Mouse (Mus musculus) liver, embryonic 15.5 days (tissue): ENCODE results near the gene Neurog3. TPM values are rescaled to one million over a fixed set of nuclear protein-coding genes. Genes with fewer than 3 reads are reported as not detected.

Source experiments
- ATAC-seq: fragments of 200-750 bp; cut with Nextera tagmentation; 2 replicates; pipeline ENCODE4 v1.8.0; 2017; ENCODE audit warnings: moderate number of reproducible peaks, mild to moderate bottlenecking, moderate library complexity; ENCODE audit not compliant: insufficient read depth
- H3K27ac ChIP-seq: fragments of 300-500 bp; sonication (generic); replicated peaks from 2 replicates; pipeline ENCODE4 v1.5.1; 2015; ENCODE audit warnings: mild to moderate bottlenecking, inconsistent platforms
- H3K27me3 ChIP-seq: fragments of 300-500 bp; sonication (generic); 2 replicates; pipeline ENCODE4 v1.6.1; 2015; ENCODE audit warnings: mild to moderate bottlenecking, inconsistent platforms
- H3K36me3 ChIP-seq: fragments of 300-500 bp; sonication (generic); replicated peaks from 2 replicates; pipeline ENCODE4 v1.6.1; 2015; ENCODE audit warnings: moderate library complexity, mild to moderate bottlenecking, inconsistent platforms
- H3K4me1 ChIP-seq: fragments of 300-500 bp; sonication (generic); replicated peaks from 2 replicates; pipeline ENCODE4 v1.6.1; 2015; ENCODE audit warnings: inconsistent platforms
- H3K4me2 ChIP-seq: fragments of 300-500 bp; sonication (generic); 2 replicates; pipeline ENCODE4 v1.6.1; 2015; ENCODE audit warnings: moderate library complexity, mild to moderate bottlenecking, inconsistent platforms
- H3K4me3 ChIP-seq: fragments of 300-500 bp; sonication (generic); replicated peaks from 2 replicates; pipeline ENCODE4 v1.5.1; 2015; ENCODE audit warnings: mild to moderate bottlenecking, inconsistent platforms
- H3K9ac ChIP-seq: fragments of 300-500 bp; sonication (generic); 2 replicates; pipeline ENCODE4 v1.6.1; 2015; ENCODE audit warnings: moderate library complexity, mild to moderate bottlenecking, inconsistent platforms
- H3K9me3 ChIP-seq: fragments of 300-500 bp; sonication (generic); replicated peaks from 2 replicates; pipeline ENCODE4 v1.6.1; 2016; ENCODE audit warnings: inconsistent platforms
- WGBS: fragments of 180-500 bp; shearing (Covaris S2); methylation state at CpG from one replicate; pipeline ENCODE4 v1.1.7; 2015; ENCODE audit warnings: mixed read lengths; ENCODE audit not compliant: insufficient replicate concordance; 5-methylcytosine and 5-hydroxymethylcytosine counted together
- polyA plus RNA-seq: library from polyadenylated mRNA; unstranded; fragments of >200 nt; fragmentation: Nextera tagmentation; extraction: Ambion mirVana; gene quantifications from 2 replicates; pipeline ENCODE4 v1.2.1, GENCODE M21; 2015

The Neurog3 gene
- polyA plus RNA-seq, 1 experiment from 2014 or later: not detected

GRCm38 (mm10) chr10:62182471-62183014 lies 49.7 kb downstream of the Neurog3 start:
- no peak for ATAC-seq
- Histone ChIP-seq H3K4me2 (no peak overlapping the region), H3K36me3 (no peaks in the 10 kb centered on the region), H3K4me3 (no peak overlapping the region), H3K9ac (no peak overlapping the region), H3K27me3 (peaks cover 26% of the 10 kb centered on the region), H3K9me3 (no peaks in the 10 kb centered on the region), H3K4me1 (no peaks in the 10 kb centered on the region), H3K27ac (no peak overlapping the region)
- 58% methylated on average over 6 of the region's 6 CpGs for WGBS

- WGBS: 4% methylated on average over 10 of the region's 10 CpGs
- no peak overlapping the region for H3K9ac ChIP-seq
Measured at GRCm38 (mm10) chr10:62183053-62183452, 50.2 kb downstream of the Neurog3 start.

More at GRCm38 (mm10) chr10:62183053-62183452, 50.2 kb downstream of the Neurog3 start:
- no peak overlapping the region for H3K4me3 ChIP-seq
- H3K4me2 ChIP-seq: no peak overlapping the region
- H3K4me1 ChIP-seq: peaks cover under 1% of the 10 kb centered on the region; the same call in 1 of the 2 replicates
- H3K9me3 ChIP-seq: no peaks in the 10 kb centered on the region
- ATAC-seq: no peak
- H3K27me3 ChIP-seq: peaks cover 26% of the 10 kb centered on the region
- H3K27ac ChIP-seq: no peak overlapping the region
- no peaks in the 10 kb centered on the region for H3K36me3 ChIP-seq

Other genes with a start within 250 kb of the Neurog3 start
- gene Col13a1, start 154.0 kb upstream of the Neurog3 start, polyA plus RNA-seq: 1.0 and 1.2 TPM in 2 replicates
- 0.31 and 0.89 TPM in 2 replicates for gene Fam241b, start 10.8 kb downstream of the Neurog3 start, polyA plus RNA-seq
- 12.7 and 14.9 TPM in 2 replicates for gene Tspan15, start 98.2 kb downstream of the Neurog3 start, polyA plus RNA-seq
- not detected in 2 replicates for gene Tacr2, start 119.3 kb downstream of the Neurog3 start, polyA plus RNA-seq
- gene Hk1, start 246.8 kb downstream of the Neurog3 start, polyA plus RNA-seq: 85.1 and 99.9 TPM in 2 replicates